Mouse (Mus musculus) midbrain, embryonic 15.5 days (tissue): ENCODE results near the gene Patj. TPM values are rescaled to one million over a fixed set of nuclear protein-coding genes. Genes with fewer than 3 reads are reported as not detected.

Experiments used
- ATAC-seq: fragments of 200-750 bp; cut with Nextera tagmentation; replicated peaks from 2 replicates; pipeline ENCODE4 v1.8.0; 2017; ENCODE audit warnings: moderate TSS enrichment
- H3K27ac ChIP-seq: fragments of 300-500 bp; sonication (generic); 2 replicates; pipeline ENCODE4 v1.5.1; 2015; ENCODE audit warnings: mild to moderate bottlenecking, inconsistent platforms
- H3K27me3 ChIP-seq: fragments of 300-500 bp; sonication (generic); replicated peaks from 2 replicates; pipeline ENCODE4 v1.6.1; 2015; ENCODE audit warnings: inconsistent platforms
- H3K36me3 ChIP-seq: fragments of 300-500 bp; sonication (generic); replicated peaks from 2 replicates; pipeline ENCODE4 v1.6.1; 2015; ENCODE audit warnings: inconsistent platforms
- H3K4me1 ChIP-seq: fragments of 300-500 bp; sonication (generic); 2 replicates; pipeline ENCODE4 v1.6.1; 2015; ENCODE audit warnings: inconsistent platforms
- H3K4me2 ChIP-seq: fragments of 300-500 bp; sonication (generic); 2 replicates; pipeline ENCODE4 v1.6.1; 2015; ENCODE audit warnings: inconsistent platforms, mild to moderate bottlenecking, moderate library complexity
- H3K4me3 ChIP-seq: fragments of 300-500 bp; sonication (generic); 2 replicates; pipeline ENCODE4 v1.5.1; 2015; ENCODE audit warnings: mild to moderate bottlenecking, inconsistent platforms
- H3K9ac ChIP-seq: fragments of 300-500 bp; sonication (generic); 2 replicates; pipeline ENCODE4 v1.6.1; 2015; ENCODE audit warnings: mild to moderate bottlenecking, inconsistent platforms
- H3K9me3 ChIP-seq: fragments of 300-500 bp; sonication (generic); 2 replicates; pipeline ENCODE4 v1.6.1; 2016; ENCODE audit warnings: inconsistent platforms
- WGBS: fragments of 180-500 bp; shearing (Covaris S2); methylation state at CpG from one replicate; pipeline ENCODE4 v1.1.7; 2015; ENCODE audit warnings: mixed read lengths; 5-methylcytosine and 5-hydroxymethylcytosine counted together
- polyA plus RNA-seq: library from polyadenylated mRNA; unstranded; fragments of >200 nt; fragmentation: Nextera tagmentation; extraction: Ambion mirVana; gene quantifications from 2 replicates; pipeline ENCODE4 v1.2.1, GENCODE M21; 2015

The Patj gene
- polyA plus RNA-seq, 1 experiment from 2014 or later, result 9.5 TPM

DNA sequence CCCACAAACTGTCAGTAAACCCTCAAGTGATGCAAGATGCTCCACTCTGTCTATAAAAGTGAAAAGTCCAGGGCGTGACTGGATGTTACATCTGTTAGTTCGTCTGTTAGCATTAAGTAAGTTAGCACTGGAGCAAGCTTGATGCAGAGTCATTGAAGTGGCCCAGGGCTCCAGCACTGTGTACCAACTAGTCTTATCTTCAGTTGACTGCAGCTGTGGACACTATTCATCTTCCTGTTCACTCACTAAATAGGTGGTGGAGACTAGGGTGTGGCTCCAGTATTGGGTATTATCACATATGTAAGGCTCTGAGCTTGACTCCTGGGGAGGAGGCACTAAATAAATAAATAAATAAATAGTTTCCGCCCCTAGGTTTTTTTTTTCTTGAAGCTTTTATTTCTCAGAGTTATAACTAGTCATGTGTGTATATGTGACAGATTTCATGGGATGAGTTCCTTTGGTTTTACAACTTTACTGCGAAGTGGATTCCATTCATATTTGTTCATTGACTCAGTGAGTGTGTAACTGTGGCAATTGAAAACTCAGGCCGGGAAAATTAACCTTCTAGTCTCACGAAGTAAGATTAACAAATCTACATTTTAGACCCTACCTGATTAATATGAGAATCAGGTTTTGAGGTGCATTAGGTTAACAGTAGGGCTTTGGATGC, 168.7 kb downstream of the Patj start:
- Histone ChIP-seq H3K9ac (no peak overlapping the region), H3K4me2 (no peak overlapping the region), H3K36me3 (no peaks in the 10 kb centered on the region), H3K27me3 (no peaks in the 10 kb centered on the region), H3K4me3 (no peak overlapping the region), H3K27ac (no peak overlapping the region), H3K9me3 (no peaks in the 10 kb centered on the region), H3K4me1 (peaks cover 14% of the 10 kb centered on the region)
- ATAC-seq, result no peak
- 88% methylated on average over 6 of the region's 6 CpGs for WGBS

DNA sequence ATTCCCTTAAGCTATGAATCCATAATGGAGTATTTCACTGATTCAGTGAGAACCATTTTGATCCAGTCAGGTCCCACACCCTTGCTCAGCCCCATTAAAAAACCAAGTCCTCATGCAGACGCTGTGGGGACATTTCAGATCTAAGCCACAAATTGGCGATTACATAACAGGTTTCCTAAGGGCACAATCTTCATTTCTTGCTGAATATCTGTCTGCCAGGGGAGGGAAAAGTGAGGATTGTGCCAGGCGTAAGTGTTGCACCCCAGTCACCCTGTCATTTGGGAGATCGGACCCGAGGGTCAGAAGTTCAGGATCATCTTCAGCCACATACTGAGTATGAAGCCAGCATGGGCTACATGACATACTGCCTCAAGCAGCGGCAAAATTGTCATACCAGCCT, 171.2 kb downstream of the Patj start:
- H3K4me2 ChIP-seq, result no peak overlapping the region
- no peaks in the 10 kb centered on the region for H3K9me3 ChIP-seq
- H3K27ac ChIP-seq, result no peak overlapping the region
- H3K9ac ChIP-seq, result no peak overlapping the region
- no peak overlapping the region for H3K4me3 ChIP-seq
- H3K36me3 ChIP-seq, result no peaks in the 10 kb centered on the region
- ATAC-seq, result no peak
- H3K27me3 ChIP-seq, result no peaks in the 10 kb centered on the region
- 87% methylated on average over 6 of the region's 6 CpGs for WGBS
- peaks cover 5% of the 10 kb centered on the region for H3K4me1 ChIP-seq

DNA sequence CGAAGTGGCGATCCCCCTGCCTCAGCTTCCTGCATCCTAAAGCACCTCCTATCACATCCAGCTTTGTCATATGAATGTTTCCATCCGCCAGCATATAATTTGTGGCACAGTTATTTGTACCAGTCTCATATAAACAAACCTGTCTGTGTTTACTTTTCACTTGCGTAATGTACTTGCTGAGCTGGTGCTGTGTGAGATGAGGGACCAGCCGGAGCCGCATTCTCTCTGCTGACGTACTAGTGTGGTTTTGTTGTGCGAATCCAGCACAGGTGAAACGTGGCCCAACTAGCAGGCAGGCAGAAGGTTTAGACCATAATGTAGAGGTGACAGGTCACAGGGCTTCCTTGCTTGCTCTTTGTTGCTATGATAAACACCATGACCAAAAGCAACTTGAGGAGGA, 171.9 kb downstream of the Patj start:
- H3K9ac ChIP-seq, result no peak overlapping the region
- H3K9me3 ChIP-seq, result no peaks in the 10 kb centered on the region
- no peaks in the 10 kb centered on the region for H3K27me3 ChIP-seq
- H3K36me3 ChIP-seq, result no peaks in the 10 kb centered on the region
- no peak overlapping the region for H3K4me3 ChIP-seq
- no peak overlapping the region for H3K27ac ChIP-seq
- no peak overlapping the region for H3K4me2 ChIP-seq
- WGBS, result 94% methylated on average over 9 of the region's 9 CpGs
- H3K4me1 ChIP-seq, result peaks cover 5% of the 10 kb centered on the region
- no peak for ATAC-seq

DNA sequence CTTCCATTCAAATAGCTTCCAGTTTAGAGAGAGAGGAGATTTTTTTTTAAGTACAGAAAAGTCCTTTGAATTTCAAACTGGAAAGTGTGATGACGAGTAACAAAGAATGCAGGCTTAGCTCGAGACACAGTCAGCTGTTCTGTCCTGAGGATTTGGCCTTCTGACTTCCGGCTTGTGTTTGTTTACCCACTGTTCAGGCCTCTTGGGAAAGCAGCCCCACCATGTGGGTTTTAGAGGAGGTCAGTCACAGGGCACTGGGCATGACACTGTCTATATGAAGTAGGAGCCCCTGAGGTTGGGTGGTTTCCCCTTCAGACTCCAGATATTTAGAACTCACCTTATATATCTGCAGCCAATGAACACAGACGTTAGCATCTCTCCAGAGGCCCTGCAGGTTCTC, 174.3 kb downstream of the Patj start:
- H3K9ac ChIP-seq, result no peak overlapping the region
- no peaks in the 10 kb centered on the region for H3K27me3 ChIP-seq
- WGBS, result 36% methylated on average over 4 of the region's 4 CpGs
- no peaks in the 10 kb centered on the region for H3K36me3 ChIP-seq
- no peak overlapping the region for H3K27ac ChIP-seq
- H3K4me3 ChIP-seq, result no peak overlapping the region
- H3K4me2 ChIP-seq, result no peak overlapping the region
- no peaks in the 10 kb centered on the region for H3K9me3 ChIP-seq
- no peak for ATAC-seq
- no peaks in the 10 kb centered on the region for H3K4me1 ChIP-seq

DNA sequence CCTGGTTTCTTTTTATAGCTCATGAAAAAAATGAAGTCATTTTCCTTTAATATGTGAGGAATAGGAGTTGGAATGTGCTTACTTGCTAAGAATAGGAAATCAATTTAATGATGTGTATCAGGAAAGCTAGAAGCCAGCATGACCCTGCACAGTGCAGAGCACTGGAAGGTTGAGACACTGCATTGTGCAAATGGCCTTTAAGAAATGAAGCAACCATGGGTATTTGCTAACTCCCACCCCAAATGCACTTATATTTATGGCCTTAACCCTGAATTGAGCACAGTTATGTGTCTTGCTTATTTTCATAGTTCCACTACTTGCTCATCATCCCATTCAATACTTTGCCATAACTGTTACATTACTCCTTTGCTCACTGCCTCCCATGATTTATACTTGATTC, 181.7 kb downstream of the Patj start:
- H3K27ac ChIP-seq, result peak overlapping the region; percentile 73; the same call in 1 of the 2 replicates
- H3K9ac ChIP-seq, result no peak overlapping the region
- peaks cover 14% of the 10 kb centered on the region for H3K4me1 ChIP-seq

DNA sequence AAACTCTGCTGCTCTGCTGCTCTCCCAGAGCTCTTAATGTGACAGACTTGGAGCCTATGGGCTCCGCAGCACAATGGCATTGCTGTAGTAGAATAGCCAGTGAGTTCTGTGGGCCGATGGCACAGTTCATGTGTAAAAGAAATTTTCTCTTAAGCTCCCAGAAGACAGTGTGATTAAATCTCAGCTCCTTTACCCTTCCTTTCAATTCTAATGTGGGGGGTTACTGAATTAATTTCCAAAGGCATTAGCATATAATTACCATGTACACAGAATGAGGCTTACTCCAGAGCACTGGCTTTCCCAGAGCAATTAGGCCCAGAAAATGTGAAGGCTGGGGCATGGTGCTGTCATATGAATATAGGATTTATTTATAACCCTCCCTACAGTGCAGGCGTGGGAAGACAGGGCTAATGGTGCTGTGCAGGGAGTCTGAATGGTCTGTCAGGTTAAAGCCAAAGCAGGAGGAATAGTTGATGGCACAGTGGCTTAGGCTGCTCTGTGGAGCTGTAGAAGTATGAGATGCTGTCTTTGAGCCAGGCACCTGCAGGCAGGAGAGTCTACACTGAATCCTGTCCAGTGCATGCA, 182.5 kb downstream of the Patj start:
- H3K36me3 ChIP-seq, result no peaks in the 10 kb centered on the region
- H3K9ac ChIP-seq, result no peak overlapping the region
- H3K4me3 ChIP-seq, result no peak overlapping the region
- peak; percentile 97 for ATAC-seq
- H3K4me2 ChIP-seq, result no peak overlapping the region
- WGBS, result 11% methylated on average over 3 of the region's 3 CpGs
- no peaks in the 10 kb centered on the region for H3K9me3 ChIP-seq
- no peaks in the 10 kb centered on the region for H3K27me3 ChIP-seq
- peak overlapping the region; percentile 73 for H3K27ac ChIP-seq
- H3K4me1 ChIP-seq, result peaks cover 14% of the 10 kb centered on the region

More for the DNA sequence above, 181.7 kb downstream of the Patj start:
- H3K36me3 ChIP-seq, result no peaks in the 10 kb centered on the region
- H3K4me3 ChIP-seq, result no peak overlapping the region
- no peaks in the 10 kb centered on the region for H3K9me3 ChIP-seq
- ATAC-seq, result no peak
- H3K27me3 ChIP-seq, result no peaks in the 10 kb centered on the region
- no peak overlapping the region for H3K4me2 ChIP-seq

DNA sequence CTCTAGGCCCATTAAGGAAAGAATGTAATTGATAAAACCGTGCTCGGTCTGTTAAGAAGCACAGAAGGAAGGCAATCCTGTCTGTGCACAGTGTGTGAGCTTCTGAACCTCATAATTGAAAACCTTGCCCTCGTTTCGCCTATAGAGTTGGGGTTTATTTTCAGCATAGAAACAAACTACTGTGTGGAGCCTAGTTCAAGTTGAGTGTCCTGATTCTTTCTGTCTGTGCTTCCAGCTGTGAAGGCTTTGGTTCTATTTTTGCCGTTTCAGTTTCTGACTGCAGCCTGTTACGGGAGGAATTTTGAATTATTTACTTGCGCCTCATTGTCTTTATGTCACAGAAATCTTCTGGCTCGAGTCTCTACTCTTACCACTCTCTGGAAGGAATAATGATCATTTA, 185.9 kb downstream of the Patj start:
- H3K36me3 ChIP-seq, result no peaks in the 10 kb centered on the region
- H3K27ac ChIP-seq, result no peak overlapping the region
- WGBS, result 57% methylated on average over 8 of the region's 8 CpGs
- H3K4me3 ChIP-seq, result no peak overlapping the region
- H3K9ac ChIP-seq, result no peak overlapping the region
- no peak overlapping the region for H3K4me2 ChIP-seq
- H3K4me1 ChIP-seq, result peaks cover 14% of the 10 kb centered on the region
- ATAC-seq, result no peak
- H3K27me3 ChIP-seq, result no peaks in the 10 kb centered on the region
- no peaks in the 10 kb centered on the region for H3K9me3 ChIP-seq

DNA sequence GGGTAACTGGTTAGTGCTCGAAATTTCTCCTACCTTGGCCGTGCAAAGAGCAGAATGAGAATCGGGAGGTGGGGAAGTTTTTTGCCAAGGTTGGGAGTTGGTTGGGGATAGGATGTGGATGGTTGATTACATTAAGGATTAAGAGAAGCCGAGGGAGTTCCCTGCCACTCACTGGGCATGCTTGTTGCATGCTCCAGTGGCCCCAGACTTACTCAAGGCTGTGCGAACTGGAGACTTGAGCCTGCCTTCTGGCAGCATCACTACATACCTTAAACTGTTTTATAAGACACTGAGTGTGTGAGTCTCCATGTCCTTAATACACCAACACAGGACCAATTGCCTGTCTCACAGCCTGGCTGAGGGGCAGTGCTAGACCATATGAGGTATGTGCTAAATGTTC, 188.4 kb downstream of the Patj start:
- Histone ChIP-seq H3K4me3 (no peak overlapping the region), H3K9ac (no peak overlapping the region), H3K9me3 (no peaks in the 10 kb centered on the region), H3K4me2 (no peak overlapping the region), H3K27ac (no peak overlapping the region), H3K36me3 (no peaks in the 10 kb centered on the region), H3K4me1 (no peaks in the 10 kb centered on the region), H3K27me3 (no peaks in the 10 kb centered on the region)
- 53% methylated on average over 5 of the region's 5 CpGs for whole genome bisulfite sequencing
- no peak for ATAC-seq

DNA sequence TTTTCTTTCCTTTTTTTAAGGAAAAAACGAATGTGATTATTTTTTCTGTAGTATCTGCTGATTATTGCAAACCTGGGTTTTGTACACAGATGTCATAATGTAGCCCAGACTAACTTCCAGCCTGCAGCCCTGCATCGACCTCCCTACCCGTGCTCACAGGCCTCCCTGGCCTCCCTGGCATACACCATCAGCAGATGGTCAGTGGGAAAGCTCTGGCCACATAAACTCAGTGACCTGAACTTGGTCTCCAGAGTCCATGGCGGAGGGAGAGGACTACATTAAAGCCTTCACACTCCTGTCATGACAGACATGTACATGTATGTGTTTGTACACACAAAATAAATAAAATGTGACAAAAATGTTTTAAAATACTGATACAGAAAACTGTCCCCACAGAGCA, 190.7 kb downstream of the Patj start:
- WGBS, result 80% methylated on average over 4 of the region's 4 CpGs
- H3K27ac ChIP-seq, result no peak overlapping the region

DNA sequence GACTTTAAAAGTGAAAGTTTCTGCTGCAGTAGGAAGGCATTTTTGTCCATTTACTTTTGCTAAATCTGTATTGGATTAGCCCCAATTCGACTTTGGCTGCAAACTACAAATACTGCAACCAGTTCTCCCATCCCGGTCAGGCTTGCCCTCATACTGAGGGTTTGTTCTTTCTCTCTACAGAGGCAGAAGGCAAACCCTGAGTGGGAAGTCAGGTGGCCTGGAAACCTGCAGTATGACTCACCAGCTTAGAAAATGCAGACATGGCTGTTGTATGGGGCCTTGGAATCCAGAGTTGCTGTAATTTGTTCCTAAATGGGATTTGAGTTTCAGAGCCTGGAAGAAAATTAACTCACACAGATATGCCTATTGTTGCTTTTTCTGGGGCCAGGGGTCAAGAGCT, 192.1 kb downstream of the Patj start:
- Histone ChIP-seq H3K4me1 (no peaks in the 10 kb centered on the region), H3K27me3 (no peaks in the 10 kb centered on the region), H3K27ac (no peak overlapping the region), H3K4me2 (no peak overlapping the region), H3K9me3 (no peaks in the 10 kb centered on the region), H3K36me3 (no peaks in the 10 kb centered on the region), H3K4me3 (no peak overlapping the region), H3K9ac (no peak overlapping the region)
- 70% methylated on average over 2 of the region's 2 CpGs for WGBS
- no peak for ATAC-seq

More for the DNA sequence above, 190.7 kb downstream of the Patj start:
- Histone ChIP-seq H3K36me3 (no peaks in the 10 kb centered on the region), H3K4me3 (no peak overlapping the region), H3K9me3 (no peaks in the 10 kb centered on the region), H3K4me2 (no peak overlapping the region), H3K9ac (no peak overlapping the region), H3K27me3 (no peaks in the 10 kb centered on the region), H3K4me1 (no peaks in the 10 kb centered on the region)
- no peak for ATAC-seq

DNA sequence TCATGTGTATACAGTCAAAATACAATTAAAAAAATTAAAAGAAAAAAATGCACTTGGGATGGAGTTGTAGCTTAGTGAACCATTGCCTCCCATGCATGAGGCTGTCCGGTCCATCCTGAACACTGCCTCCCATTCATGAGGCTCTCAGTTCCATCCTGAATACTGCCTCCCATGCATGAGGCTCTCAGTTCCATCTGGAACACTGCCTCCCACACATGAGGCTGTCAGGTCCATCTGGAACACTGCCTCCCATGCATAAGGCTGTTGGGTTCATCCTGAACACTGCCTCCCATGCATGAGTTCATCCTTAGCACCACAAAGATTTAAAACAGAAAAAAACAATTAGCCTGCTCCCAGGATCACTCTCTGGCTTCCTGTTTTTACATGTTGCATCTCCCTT, 198.4 kb downstream of the Patj start:
- WGBS, result 83% methylated on average over 1 of the region's 1 CpGs
- H3K9me3 ChIP-seq, result no peaks in the 10 kb centered on the region
- H3K4me3 ChIP-seq, result no peak overlapping the region
- H3K9ac ChIP-seq, result no peak overlapping the region
- ATAC-seq, result no peak
- H3K36me3 ChIP-seq, result no peaks in the 10 kb centered on the region
- H3K4me2 ChIP-seq, result no peak overlapping the region
- no peak overlapping the region for H3K27ac ChIP-seq
- H3K27me3 ChIP-seq, result no peaks in the 10 kb centered on the region
- H3K4me1 ChIP-seq, result no peaks in the 10 kb centered on the region

DNA sequence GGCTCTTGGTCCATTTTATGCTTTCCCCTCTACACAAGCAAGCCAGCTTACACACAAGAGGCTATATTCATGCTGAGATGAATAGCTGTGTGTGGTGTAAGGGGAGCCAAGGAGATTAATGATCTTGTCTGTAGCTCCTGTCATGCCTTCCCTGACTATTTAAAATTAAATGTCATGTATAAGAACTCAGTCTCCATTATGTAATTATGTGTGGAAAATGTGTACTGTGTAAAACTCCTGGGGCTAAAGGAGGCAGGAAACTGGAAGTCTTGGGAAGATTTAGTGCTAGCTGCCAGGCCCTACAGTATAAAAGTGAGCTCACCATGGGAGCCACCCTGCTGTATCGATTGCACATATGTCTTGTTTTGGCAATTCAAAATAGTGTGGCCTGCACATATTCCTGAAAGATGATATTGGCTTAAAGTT, 203.0 kb downstream of the Patj start:
- no peak overlapping the region for H3K9ac ChIP-seq
- no peak overlapping the region for H3K4me2 ChIP-seq
- no peak overlapping the region for H3K4me3 ChIP-seq
- no peaks in the 10 kb centered on the region for H3K4me1 ChIP-seq
- H3K9me3 ChIP-seq, result no peaks in the 10 kb centered on the region
- WGBS, result 61% methylated on average over 1 of the region's 1 CpGs
- no peaks in the 10 kb centered on the region for H3K36me3 ChIP-seq
- no peak overlapping the region for H3K27ac ChIP-seq
- peak; percentile 71; the same call in 1 of the 2 replicates for ATAC-seq
- no peaks in the 10 kb centered on the region for H3K27me3 ChIP-seq

DNA sequence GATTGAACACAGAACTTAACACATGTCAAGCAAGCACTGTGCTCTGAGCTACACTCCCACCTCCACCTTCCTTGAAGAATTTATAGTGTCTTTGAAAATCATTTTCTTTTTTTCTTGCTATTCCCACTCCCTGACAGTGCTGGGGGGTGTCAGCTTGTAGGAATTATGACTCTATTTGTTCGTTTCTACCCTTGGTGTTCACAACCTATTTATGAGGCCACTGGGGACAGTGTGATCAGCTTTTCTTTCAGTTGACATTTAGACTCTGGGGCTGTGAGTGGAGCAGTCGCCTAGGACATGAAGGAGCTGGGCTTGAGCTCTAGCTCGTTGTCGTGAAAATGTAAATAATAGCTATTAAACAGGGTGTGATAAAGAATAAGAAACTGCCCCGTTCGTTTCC, 203.8 kb downstream of the Patj start:
- 57% methylated on average over 6 of the region's 6 CpGs for WGBS
- Histone ChIP-seq H3K4me3 (no peak overlapping the region), H3K9me3 (no peaks in the 10 kb centered on the region), H3K4me2 (no peak overlapping the region), H3K36me3 (no peaks in the 10 kb centered on the region), H3K4me1 (no peaks in the 10 kb centered on the region), H3K9ac (no peak overlapping the region), H3K27me3 (no peaks in the 10 kb centered on the region), H3K27ac (no peak overlapping the region)
- ATAC-seq, result no peak
